In the genomic region with DNA sequence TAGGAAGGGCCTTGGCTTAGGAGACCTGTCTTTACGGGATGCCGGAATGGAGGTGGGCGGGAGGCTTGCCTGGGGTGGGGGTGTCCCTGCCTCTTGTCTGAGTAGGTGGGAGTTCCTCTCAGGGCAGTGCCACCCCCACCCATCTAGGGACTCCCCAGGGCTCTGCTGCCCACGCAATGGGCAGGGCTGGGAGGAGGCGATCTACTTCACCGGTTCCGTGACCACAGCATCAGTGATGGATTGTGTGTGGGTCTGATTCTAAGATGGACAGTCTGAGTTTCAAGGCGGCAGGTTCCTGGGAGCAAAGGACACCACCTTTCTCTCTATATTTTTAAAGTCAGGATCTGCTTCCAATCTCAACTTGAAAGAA, we compare ENCODE assay signal across 12 mouse cellular contexts. TPM values are rescaled to one million over a fixed set of nuclear protein-coding genes. Genes with fewer than 3 reads are reported as not detected.
DNase-seq lines count a peak whose midpoint lies in the region; ATAC-seq lines count a peak whose summit lies in the region.
"Had no signal": no experiment of that assay in that cellular context is flagged by ENCODE, and none has a peak within 500 bp of the region (broad histone marks: within the 10 kb centered on the region; RNA-seq: fewer than 3 reads in every experiment).

No protein-coding gene starts in this region.

- no peak overlapping the region for H3K9ac ChIP-seq in kidney, embryonic 14.5 days (ENCODE audit: low read depth, low read length)
- no peak overlapping the region for H3K9ac ChIP-seq in embryonic facial prominence, embryonic 15.5 days
- H3K9ac ChIP-seq in hindbrain, embryonic 16.5 days (ENCODE audit: low read depth, low read length) = peak overlapping the region; percentile 84
- H3K9ac ChIP-seq in neural tube, embryonic 12.5 days = peak overlapping the region; percentile 57
- H3K9ac ChIP-seq: heart, embryonic 15.5 days had no signal

- H3K27me3 ChIP-seq in kidney, embryonic 14.5 days (ENCODE audit: control insufficient read depth, insufficient read depth, low read length) = peaks cover 16% of the 10 kb centered on the region
- peaks cover 22% of the 10 kb centered on the region for H3K27me3 ChIP-seq in embryonic facial prominence, embryonic 15.5 days
- no peaks in the 10 kb centered on the region for H3K27me3 ChIP-seq in hindbrain, embryonic 16.5 days (replicated peaks; ENCODE audit: control insufficient read depth, insufficient read depth, low read length)
- H3K27me3 ChIP-seq in neural tube, embryonic 12.5 days (replicated peaks) = peaks cover 24% of the 10 kb centered on the region

- no peak for ATAC-seq in kidney, embryonic 14.5 days (ENCODE audit: low FRiP score, low TSS enrichment)
- ATAC-seq in embryonic facial prominence, embryonic 15.5 days (ENCODE audit: insufficient number of reproducible peaks, low FRiP score, low TSS enrichment, low read depth) = no peak
- ATAC-seq in hindbrain, embryonic 16.5 days = no peak; the same call in 1 of the 2 replicates
- peak; percentile 63 for ATAC-seq in neural tube, embryonic 12.5 days (ENCODE audit: low FRiP score, low read depth)

- no peak for DNase-seq in kidney, adult 8-10 months
- DNase-seq in adrenal gland, postnatal 4 days (ENCODE audit: low spot score in 2 of 2) = no peak
- no peak for DNase-seq in adrenal gland, postnatal 14 days
- no peak for DNase-seq in frontal cortex, postnatal 10 days (ENCODE audit: low spot score in 2 of 2)
- DNase-seq: lung, postnatal 14 days had no signal

- H3K4me3 ChIP-seq in kidney, embryonic 14.5 days (ENCODE audit: low read length) = no peak overlapping the region
- no peak overlapping the region for H3K4me3 ChIP-seq in embryonic facial prominence, embryonic 15.5 days (replicated peaks)
- peak overlapping the region; percentile 57 for H3K4me3 ChIP-seq in hindbrain, embryonic 16.5 days (ENCODE audit: low read length)
- peak overlapping the region; percentile 38 for H3K4me3 ChIP-seq in neural tube, embryonic 12.5 days

- H3K9me3 ChIP-seq in kidney, embryonic 14.5 days (ENCODE audit: control insufficient read depth, low read length) = no peaks in the 10 kb centered on the region
- H3K9me3 ChIP-seq in embryonic facial prominence, embryonic 15.5 days (replicated peaks) = no peaks in the 10 kb centered on the region
- no peaks in the 10 kb centered on the region for H3K9me3 ChIP-seq in hindbrain, embryonic 16.5 days (ENCODE audit: control insufficient read depth, low read length)
- H3K9me3 ChIP-seq in neural tube, embryonic 12.5 days = no peaks in the 10 kb centered on the region
- H3K9me3 ChIP-seq: G1E; heart, embryonic 15.5 days had no signal

- H3K27ac ChIP-seq in kidney, embryonic 14.5 days (ENCODE audit: low read depth, low read length) = no peak overlapping the region
- no peak overlapping the region for H3K27ac ChIP-seq in embryonic facial prominence, embryonic 15.5 days (replicated peaks)
- H3K27ac ChIP-seq in hindbrain, embryonic 16.5 days (ENCODE audit: low read depth, low read length) = peak overlapping the region; percentile 82
- H3K27ac ChIP-seq in neural tube, embryonic 12.5 days = no peak overlapping the region
- H3K27ac ChIP-seq: heart, embryonic 15.5 days had no signal

- peaks cover 7% of the 10 kb centered on the region; the same call in 1 of the 2 replicates for H3K4me1 ChIP-seq in kidney, embryonic 14.5 days (ENCODE audit: control insufficient read depth, insufficient read depth, low read length)
- 0 out of 2 replicates have a peak, but pooled peaks cover 5% of the 10 kb centered on the region for H3K4me1 ChIP-seq in embryonic facial prominence, embryonic 15.5 days
- H3K4me1 ChIP-seq in hindbrain, embryonic 16.5 days (ENCODE audit: control insufficient read depth, insufficient read depth, low read depth, low read length) = peaks cover 8% of the 10 kb centered on the region
- peaks cover 10% of the 10 kb centered on the region for H3K4me1 ChIP-seq in neural tube, embryonic 12.5 days

- 8% methylated on average over 8 of the region's 8 CpGs for WGBS in kidney, embryonic 14.5 days
- 13% methylated on average over 8 of the region's 8 CpGs for WGBS in embryonic facial prominence, embryonic 15.5 days
- 16% methylated on average over 7 of the region's 8 CpGs for WGBS in hindbrain, embryonic 16.5 days
- whole genome bisulfite sequencing in neural tube, embryonic 12.5 days = 17% methylated on average over 8 of the region's 8 CpGs

- peak overlapping the region; percentile 45 for H3K4me2 ChIP-seq in kidney, embryonic 14.5 days (replicated peaks; ENCODE audit: low read depth, low read length)
- H3K4me2 ChIP-seq in embryonic facial prominence, embryonic 15.5 days (replicated peaks) = peak overlapping the region; percentile 41
- H3K4me2 ChIP-seq in hindbrain, embryonic 16.5 days (ENCODE audit: low read length) = peak overlapping the region; percentile 65
- peak overlapping the region; percentile 64 for H3K4me2 ChIP-seq in neural tube, embryonic 12.5 days (replicated peaks)

- H3K36me3 ChIP-seq in kidney, embryonic 14.5 days (ENCODE audit: control insufficient read depth, insufficient read depth, low read length) = no peaks in the 10 kb centered on the region
- H3K36me3 ChIP-seq in embryonic facial prominence, embryonic 15.5 days = no peaks in the 10 kb centered on the region
- no peaks in the 10 kb centered on the region for H3K36me3 ChIP-seq in hindbrain, embryonic 16.5 days (ENCODE audit: control insufficient read depth, insufficient read depth, low read length)
- H3K36me3 ChIP-seq in neural tube, embryonic 12.5 days = no peaks in the 10 kb centered on the region
- H3K36me3 ChIP-seq: G1E; heart, embryonic 15.5 days had no signal

RNA-seq across cellular contexts. Expression of a gene that starts 5.7 kb away (rescaled TPM):
- polyA plus RNA-seq in kidney, embryonic 14.5 days (2014; fragmentation: Nextera tagmentation; extraction: Ambion mirVana) = 0.08 TPM in 1 of 2 replicates, not detected in the other
- 0.16 and 0.28 TPM in 2 replicates for polyA plus RNA-seq in embryonic facial prominence, embryonic 15.5 days (2015; fragmentation: Nextera tagmentation; extraction: Ambion mirVana)
- 11.0 and 11.9 TPM in 2 replicates for polyA plus RNA-seq in hindbrain, embryonic 16.5 days (2015; fragmentation: Nextera tagmentation; extraction: Ambion mirVana)
- 2.7 and 2.8 TPM in 2 replicates for polyA plus RNA-seq in neural tube, embryonic 12.5 days (2016; fragmentation: Nextera tagmentation; extraction: Ambion mirVana)
- 1 to 10 TPM; 2.5 TPM for total RNA-seq in adrenal gland, postnatal 4 days (2021)
- 1.3 and 1.4 TPM in 2 replicates for total RNA-seq in adrenal gland, postnatal 14 days (2021)
- total RNA-seq: G1E had no signal
- polyA plus RNA-seq: G1E had no signal

RNA-seq across cellular contexts. Expression of a gene that starts 36.6 kb away (rescaled TPM):
- polyA plus RNA-seq in kidney, embryonic 14.5 days (2014; fragmentation: Nextera tagmentation; extraction: Ambion mirVana) = not detected in 2 replicates
- 0.12 TPM in 1 of 2 replicates, not detected in the other for polyA plus RNA-seq in embryonic facial prominence, embryonic 15.5 days (2015; fragmentation: Nextera tagmentation; extraction: Ambion mirVana)
- polyA plus RNA-seq in hindbrain, embryonic 16.5 days (2015; fragmentation: Nextera tagmentation; extraction: Ambion mirVana) = 23.2 and 26.9 TPM in 2 replicates
- polyA plus RNA-seq in neural tube, embryonic 12.5 days (2016; fragmentation: Nextera tagmentation; extraction: Ambion mirVana) = 7.4 and 9.7 TPM in 2 replicates
- 1 to 10 TPM; 1.1 to 1.7 TPM for total RNA-seq in adrenal gland, postnatal 4 days (2021)
- 0.59 and 1.1 TPM in 2 replicates for total RNA-seq in adrenal gland, postnatal 14 days (2021)
- polyA plus RNA-seq: G1E; heart, embryonic 15.5 days; urinary bladder, adult 2 months had no signal

Comparison
In these comparisons a context has a peak if more than half of its experiments do, and no peak if none do; other contexts are left out.
1. H3K4me3 ChIP-seq: peak in hindbrain, embryonic 16.5 days (single experiment) and neural tube, embryonic 12.5 days (single experiment); none in kidney, embryonic 14.5 days (single experiment) and embryonic facial prominence, embryonic 15.5 days (single experiment).
2. H3K9ac ChIP-seq: peak in hindbrain, embryonic 16.5 days (single experiment) and neural tube, embryonic 12.5 days (single experiment); none in kidney, embryonic 14.5 days (single experiment) and embryonic facial prominence, embryonic 15.5 days (single experiment).
3. Peak in every context shown above with its lines, with median percentiles within 50 percentile points of each other: H3K4me2 ChIP-seq.